14 mouse cellular contexts compared by ENCODE assay signal in the genomic region with DNA sequence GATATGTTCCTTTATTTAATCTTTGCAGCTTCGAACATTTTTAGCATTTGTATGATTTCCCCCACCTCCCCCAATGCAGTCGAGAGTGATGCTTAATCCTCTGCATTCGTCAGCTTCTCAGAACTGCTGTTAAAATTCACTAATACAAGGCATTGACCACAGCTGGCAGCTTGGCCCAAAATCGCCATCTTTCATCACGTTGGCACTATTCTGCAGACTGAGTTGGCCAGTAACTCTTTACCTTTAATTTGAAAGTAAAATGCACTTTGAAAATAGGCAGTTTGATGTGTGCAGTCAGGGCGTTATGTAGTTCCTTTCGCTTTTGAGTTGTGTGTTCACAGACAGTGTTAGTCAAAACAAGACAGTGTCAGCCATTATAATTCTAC.
DNase-seq lines count a peak whose midpoint lies in the region; ATAC-seq and TF ChIP-seq lines count a peak whose summit lies in the region.
"Had no signal": no experiment of that assay in that cellular context is flagged by ENCODE, and none has a peak within 500 bp of the region (broad histone marks: within the 10 kb centered on the region; RNA-seq: fewer than 3 reads in every experiment).

No protein-coding gene starts in this region.

- H3K4me2 ChIP-seq in midbrain, embryonic 12.5 days (replicated peaks), result no peak overlapping the region
- peak overlapping the region; percentile 18 for H3K4me2 ChIP-seq in forebrain, embryonic 16.5 days (ENCODE audit: low read length)
- H3K4me2 ChIP-seq in neural tube, embryonic 15.5 days, result peak overlapping the region; percentile 19
- H3K4me2 ChIP-seq: embryonic facial prominence, embryonic 15.5 days; heart, embryonic 11.5 days; neural tube, embryonic 12.5 days had no signal

- H3K36me3 ChIP-seq in midbrain, embryonic 12.5 days, result no peaks in the 10 kb centered on the region
- H3K36me3 ChIP-seq in midbrain, embryonic 10.5 days, result no peaks in the 10 kb centered on the region
- H3K36me3 ChIP-seq in forebrain, embryonic 16.5 days (ENCODE audit: control insufficient read depth, insufficient read depth), result no peaks in the 10 kb centered on the region
- H3K36me3 ChIP-seq in neural tube, embryonic 15.5 days, result no peaks in the 10 kb centered on the region
- H3K36me3 ChIP-seq: embryonic facial prominence, embryonic 15.5 days; neural tube, embryonic 12.5 days had no signal

- TF ChIP-seq POLR2A in cerebellum, adult 2 months (IDR thresholded peaks at IDR 0.05; ENCODE audit: borderline replicate concordance, insufficient read depth, low read length), result no peak

- no peaks in the 10 kb centered on the region for H3K9me3 ChIP-seq in midbrain, embryonic 12.5 days
- H3K9me3 ChIP-seq in midbrain, embryonic 10.5 days (replicated peaks), result no peaks in the 10 kb centered on the region
- no peaks in the 10 kb centered on the region for H3K9me3 ChIP-seq in forebrain, embryonic 16.5 days (ENCODE audit: control insufficient read depth, low read length)
- H3K9me3 ChIP-seq in neural tube, embryonic 15.5 days (replicated peaks), result no peaks in the 10 kb centered on the region
- H3K9me3 ChIP-seq: embryonic facial prominence, embryonic 15.5 days; G1E; neural tube, embryonic 12.5 days had no signal

- 0 out of 2 replicates have a peak, but pooled peaks have one; percentile 42 for ATAC-seq in midbrain, embryonic 12.5 days (ENCODE audit: low FRiP score, low read depth)
- ATAC-seq in forebrain, embryonic 16.5 days, result peak; percentile 80
- ATAC-seq in neural tube, embryonic 15.5 days (ENCODE audit: low FRiP score), result peak; percentile 30; the same call in 1 of the 2 replicates
- ATAC-seq: intestine, postnatal 0 days had no signal

- TF ChIP-seq CTCF in cerebellum, adult 2 months (IDR thresholded peaks at IDR 0.05; ENCODE audit: borderline replicate concordance, insufficient read depth, low read depth, low read length), result no peak

- no peak overlapping the region for H3K4me3 ChIP-seq in cerebellum, adult 2 months (replicated peaks; ENCODE audit: insufficient read depth, low read depth, low read length)
- no peak overlapping the region for H3K4me3 ChIP-seq in midbrain, embryonic 12.5 days
- H3K4me3 ChIP-seq in midbrain, embryonic 10.5 days, result no peak overlapping the region
- H3K4me3 ChIP-seq in forebrain, embryonic 16.5 days (replicated peaks; ENCODE audit: low read length), result no peak overlapping the region
- H3K4me3 ChIP-seq in neural tube, embryonic 15.5 days (replicated peaks), result no peak overlapping the region
- H3K4me3 ChIP-seq: embryonic facial prominence, embryonic 15.5 days; neural tube, embryonic 12.5 days had no signal

- peak overlapping the region; percentile 47; the same call in 1 of the 2 replicates for H3K27ac ChIP-seq in cerebellum, adult 2 months (ENCODE audit: insufficient read depth, low read length)
- H3K27ac ChIP-seq in midbrain, embryonic 12.5 days (replicated peaks), result no peak overlapping the region
- no peak overlapping the region for H3K27ac ChIP-seq in midbrain, embryonic 10.5 days (replicated peaks)
- H3K27ac ChIP-seq in forebrain, embryonic 16.5 days (ENCODE audit: low read length), result peak overlapping the region; percentile 95
- H3K27ac ChIP-seq in neural tube, embryonic 15.5 days (replicated peaks), result 0 out of 2 replicates have a peak overlapping the region, but pooled peaks have one; percentile 54
- H3K27ac ChIP-seq: embryonic facial prominence, embryonic 15.5 days; neural tube, embryonic 12.5 days had no signal

- DNase-seq in cerebellum, adult 2 months, result no peak
- DNase-seq in cerebellum, postnatal 4 days (ENCODE audit: low spot score in 2 of 2), result no peak
- no peak for DNase-seq in midbrain, embryonic 10.5 days (ENCODE audit: low spot score)
- DNase-seq in lung, adult 18-20 months, result no peak
- no peak for DNase-seq in heart, adult 8-10 months (ENCODE audit: low spot score)
- DNase-seq: right cerebral cortex, postnatal 4 days had no signal

- 54% methylated on average over 7 of the region's 7 CpGs for WGBS in cerebellum, adult 2 months
- WGBS in midbrain, embryonic 12.5 days, result 49% methylated on average over 7 of the region's 7 CpGs
- whole genome bisulfite sequencing in midbrain, embryonic 10.5 days, result 73% methylated on average over 7 of the region's 7 CpGs
- 7% methylated on average over 7 of the region's 7 CpGs for WGBS in forebrain, embryonic 16.5 days
- 38% methylated on average over 7 of the region's 7 CpGs for WGBS in neural tube, embryonic 15.5 days

- no peaks in the 10 kb centered on the region for H3K27me3 ChIP-seq in cerebellum, adult 2 months (ENCODE audit: control insufficient read depth, insufficient read depth, low read length)
- no peaks in the 10 kb centered on the region for H3K27me3 ChIP-seq in midbrain, embryonic 12.5 days
- no peaks in the 10 kb centered on the region for H3K27me3 ChIP-seq in midbrain, embryonic 10.5 days (ENCODE audit: low read depth, poor library complexity, severe bottlenecking)
- no peaks in the 10 kb centered on the region for H3K27me3 ChIP-seq in forebrain, embryonic 16.5 days (replicated peaks; ENCODE audit: control insufficient read depth, insufficient read depth, low read length)
- peaks cover 3% of the 10 kb centered on the region; the same call in 1 of the 2 replicates for H3K27me3 ChIP-seq in neural tube, embryonic 15.5 days (replicated peaks)
- H3K27me3 ChIP-seq: embryonic facial prominence, embryonic 15.5 days; neural tube, embryonic 12.5 days had no signal

- peaks cover 20% of the 10 kb centered on the region for H3K4me1 ChIP-seq in cerebellum, adult 2 months (ENCODE audit: control insufficient read depth, insufficient read depth, low read length)
- peaks cover 40% of the 10 kb centered on the region for H3K4me1 ChIP-seq in midbrain, embryonic 12.5 days
- H3K4me1 ChIP-seq in midbrain, embryonic 10.5 days, result peaks cover 36% of the 10 kb centered on the region
- peaks cover 44% of the 10 kb centered on the region for H3K4me1 ChIP-seq in forebrain, embryonic 16.5 days (replicated peaks; ENCODE audit: control insufficient read depth, insufficient read depth, low read length)
- peaks cover 17% of the 10 kb centered on the region for H3K4me1 ChIP-seq in neural tube, embryonic 15.5 days
- H3K4me1 ChIP-seq: embryonic facial prominence, embryonic 15.5 days had no signal

- no peak overlapping the region for H3K9ac ChIP-seq in midbrain, embryonic 12.5 days (replicated peaks)
- H3K9ac ChIP-seq in forebrain, embryonic 16.5 days (replicated peaks; ENCODE audit: low read depth, low read length), result peak overlapping the region; percentile 15; the same call in 1 of the 2 replicates
- no peak overlapping the region for H3K9ac ChIP-seq in neural tube, embryonic 15.5 days (replicated peaks)
- H3K9ac ChIP-seq: embryonic facial prominence, embryonic 15.5 days; neural tube, embryonic 12.5 days had no signal

Comparison
In these comparisons a context has a peak if more than half of its experiments do, and no peak if none do; other contexts are left out.
1. H3K27ac ChIP-seq: peak in cerebellum, adult 2 months (single experiment), forebrain, embryonic 16.5 days (single experiment) and neural tube, embryonic 15.5 days (single experiment); none in midbrain, embryonic 12.5 days (single experiment) and midbrain, embryonic 10.5 days (single experiment).
2. ATAC-seq: peak in every context shown above with its lines; median percentile 80 in forebrain, embryonic 16.5 days; 42 in midbrain, embryonic 12.5 days; 30 in neural tube, embryonic 15.5 days.